Mouse (Mus musculus): ENCODE data around the gene Ddx39. TPM values are rescaled to one million over a fixed set of nuclear protein-coding genes. Genes with fewer than 3 reads are reported as not detected.

The Ddx39 gene
- polyA plus RNA-seq, 1 experiment from 2014 or later: 215 TPM

- Histone ChIP-seq H3K4me2 (replicated peaks) (no peak overlapping the region), H3K27ac (no peak overlapping the region), H3K9ac (no peak overlapping the region), H3K9me3 (no peaks in the 10 kb centered on the region), H3K27me3 (replicated peaks) (no peaks in the 10 kb centered on the region), H3K36me3 (no peaks in the 10 kb centered on the region), H3K4me3 (replicated peaks) (no peak overlapping the region), H3K4me1 (replicated peaks) (no peaks in the 10 kb centered on the region)
- WGBS: 64% methylated on average over 5 of the region's 5 CpGs
- no peak for ATAC-seq
These were observed 8.6 kb upstream of the Ddx39 start for GRCm38 (mm10) chr8:83706411-83706810.

- Histone ChIP-seq H3K9me3 (no peaks in the 10 kb centered on the region), H3K9ac (no peak overlapping the region), H3K27me3 (replicated peaks) (no peaks in the 10 kb centered on the region), H3K27ac (no peak overlapping the region), H3K4me1 (replicated peaks) (no peaks in the 10 kb centered on the region), H3K4me3 (replicated peaks) (no peak overlapping the region), H3K4me2 (replicated peaks) (no peak overlapping the region), H3K36me3 (no peaks in the 10 kb centered on the region)
- no peak for ATAC-seq
- 65% methylated on average over 8 of the region's 8 CpGs for WGBS
These were observed 7.4 kb upstream of the Ddx39 start for GRCm38 (mm10) chr8:83707554-83707953.

- no peaks in the 10 kb centered on the region for H3K9me3 ChIP-seq
- peaks cover 10% of the 10 kb centered on the region for H3K4me1 ChIP-seq (replicated peaks)
- no peak overlapping the region for H3K27ac ChIP-seq
- 0 out of 2 replicates have a peak overlapping the region, but pooled peaks have one; percentile 26 for H3K9ac ChIP-seq
- peak; percentile 22; the same call in 1 of the 2 replicates for ATAC-seq
- H3K27me3 ChIP-seq (replicated peaks): no peaks in the 10 kb centered on the region
- peaks cover 3% of the 10 kb centered on the region for H3K36me3 ChIP-seq
- peak overlapping the region; percentile 96 for H3K4me3 ChIP-seq (replicated peaks)
- 18% methylated on average over 8 of the region's 8 CpGs for WGBS
- H3K4me2 ChIP-seq (replicated peaks): peak overlapping the region; percentile 59
These were observed 324 bp upstream of the Ddx39 start for GRCm38 (mm10) chr8:83714676-83715030.

- Histone ChIP-seq H3K27me3 (replicated peaks) (no peaks in the 10 kb centered on the region), H3K4me2 (replicated peaks) (peak overlapping the region; percentile 63), H3K36me3 (peaks cover 14% of the 10 kb centered on the region), H3K9me3 (no peaks in the 10 kb centered on the region), H3K9ac (peak overlapping the region; percentile 90), H3K4me3 (replicated peaks) (peak overlapping the region; percentile 96), H3K4me1 (replicated peaks) (peaks cover 10% of the 10 kb centered on the region), H3K27ac (peak overlapping the region; percentile 94)
- no peak for ATAC-seq
- under 1% methylated on average over 17 of the region's 17 CpGs for WGBS
These were observed 794 bp downstream of the Ddx39 start for GRCm38 (mm10) chr8:83715771-83716170.

- Histone ChIP-seq H3K27ac (no peak overlapping the region), H3K9ac (0 out of 2 replicates have a peak overlapping the region, but pooled peaks have one; percentile 15), H3K27me3 (replicated peaks) (no peaks in the 10 kb centered on the region), H3K36me3 (peaks cover 22% of the 10 kb centered on the region), H3K4me3 (replicated peaks) (peak overlapping the region; percentile 96), H3K4me1 (replicated peaks) (peaks cover 10% of the 10 kb centered on the region), H3K9me3 (no peaks in the 10 kb centered on the region), H3K4me2 (replicated peaks) (peak overlapping the region; percentile 63)
- 66% methylated on average over 2 of the region's 2 CpGs for WGBS
- ATAC-seq: no peak
These were observed 1.6 kb downstream of the Ddx39 start for GRCm38 (mm10) chr8:83716563-83716962.

- Histone ChIP-seq H3K4me1 (replicated peaks) (peaks cover 10% of the 10 kb centered on the region), H3K9me3 (no peaks in the 10 kb centered on the region), H3K4me3 (replicated peaks) (no peak overlapping the region), H3K4me2 (replicated peaks) (no peak overlapping the region), H3K27me3 (replicated peaks) (no peaks in the 10 kb centered on the region), H3K9ac (no peak overlapping the region), H3K27ac (no peak overlapping the region), H3K36me3 (peaks cover 46% of the 10 kb centered on the region)
- no peak for ATAC-seq
- WGBS: 81% methylated on average over 2 of the region's 2 CpGs
These were observed 4.1 kb downstream of the Ddx39 start for GRCm38 (mm10) chr8:83719048-83719447.

- Histone ChIP-seq H3K36me3 (peaks cover 52% of the 10 kb centered on the region), H3K9me3 (no peaks in the 10 kb centered on the region), H3K9ac (no peak overlapping the region), H3K4me3 (replicated peaks) (no peak overlapping the region), H3K4me1 (replicated peaks) (peaks cover 13% of the 10 kb centered on the region), H3K27ac (no peak overlapping the region), H3K4me2 (replicated peaks) (no peak overlapping the region), H3K27me3 (replicated peaks) (no peaks in the 10 kb centered on the region)
- 79% methylated on average over 2 of the region's 2 CpGs for WGBS
- ATAC-seq: no peak
These were observed 4.7 kb downstream of the Ddx39 start for GRCm38 (mm10) chr8:83719693-83720092.

- no peak for ATAC-seq
- H3K9ac ChIP-seq: no peak overlapping the region
- H3K4me2 ChIP-seq (replicated peaks): no peak overlapping the region
- H3K27ac ChIP-seq: no peak overlapping the region
- H3K27me3 ChIP-seq (replicated peaks): no peaks in the 10 kb centered on the region
- H3K4me1 ChIP-seq (replicated peaks): peaks cover 11% of the 10 kb centered on the region
- H3K36me3 ChIP-seq: peaks cover 65% of the 10 kb centered on the region
- WGBS: 87% methylated on average over 25 of the region's 25 CpGs
- no peaks in the 10 kb centered on the region for H3K9me3 ChIP-seq
- H3K4me3 ChIP-seq (replicated peaks): no peak overlapping the region
These were observed 6.5 kb downstream of the Ddx39 start for GRCm38 (mm10) chr8:83721405-83722025.

GRCm38 (mm10) chr8:83722631-83723030, 7.7 kb downstream of the Ddx39 start:
- no peak overlapping the region for H3K4me2 ChIP-seq (replicated peaks)
- no peak for ATAC-seq
- 88% methylated on average over 12 of the region's 12 CpGs for WGBS
- peaks cover 3% of the 10 kb centered on the region; the same call in 1 of the 2 replicates for H3K4me1 ChIP-seq (replicated peaks)
- no peak overlapping the region for H3K4me3 ChIP-seq (replicated peaks)
- no peak overlapping the region for H3K9ac ChIP-seq
- H3K36me3 ChIP-seq: peaks cover 65% of the 10 kb centered on the region
- H3K9me3 ChIP-seq: no peaks in the 10 kb centered on the region
- H3K27ac ChIP-seq: no peak overlapping the region
- no peaks in the 10 kb centered on the region for H3K27me3 ChIP-seq (replicated peaks)

GRCm38 (mm10) chr8:83723447-83724083, 8.6 kb downstream of the Ddx39 start:
- H3K9ac ChIP-seq: no peak overlapping the region
- no peak for ATAC-seq
- H3K4me2 ChIP-seq (replicated peaks): no peak overlapping the region
- H3K27ac ChIP-seq: no peak overlapping the region
- 0 out of 2 replicates have a peak, but pooled peaks cover 3% of the 10 kb centered on the region for H3K4me1 ChIP-seq (replicated peaks)
- no peaks in the 10 kb centered on the region for H3K9me3 ChIP-seq
- WGBS: 85% methylated on average over 11 of the region's 11 CpGs
- no peaks in the 10 kb centered on the region for H3K27me3 ChIP-seq (replicated peaks)
- no peak overlapping the region for H3K4me3 ChIP-seq (replicated peaks)
- H3K36me3 ChIP-seq: peaks cover 65% of the 10 kb centered on the region

GRCm38 (mm10) chr8:83724697-83725482, 9.9 kb downstream of the Ddx39 start:
- H3K9ac ChIP-seq: no peak overlapping the region
- ATAC-seq: peak; percentile 86
- no peak overlapping the region for H3K4me2 ChIP-seq (replicated peaks)
- H3K4me1 ChIP-seq (replicated peaks): 0 out of 2 replicates have a peak, but pooled peaks cover 3% of the 10 kb centered on the region
- H3K36me3 ChIP-seq: peaks cover 59% of the 10 kb centered on the region
- 44% methylated on average over 15 of the region's 15 CpGs for WGBS
- no peak overlapping the region for H3K4me3 ChIP-seq (replicated peaks)
- H3K9me3 ChIP-seq: no peaks in the 10 kb centered on the region
- H3K27me3 ChIP-seq (replicated peaks): no peaks in the 10 kb centered on the region
- no peak overlapping the region for H3K27ac ChIP-seq

- Histone ChIP-seq H3K36me3 (peaks cover 52% of the 10 kb centered on the region), H3K4me1 (replicated peaks) (0 out of 2 replicates have a peak, but pooled peaks cover 3% of the 10 kb centered on the region), H3K27ac (no peak overlapping the region), H3K4me2 (replicated peaks) (no peak overlapping the region), H3K4me3 (replicated peaks) (no peak overlapping the region), H3K9ac (no peak overlapping the region), H3K9me3 (no peaks in the 10 kb centered on the region), H3K27me3 (replicated peaks) (no peaks in the 10 kb centered on the region)
- WGBS: 91% methylated on average over 8 of the region's 8 CpGs
- ATAC-seq: no peak
These were observed 10.6 kb downstream of the Ddx39 start for GRCm38 (mm10) chr8:83725521-83726102.

All from intestine, embryonic 15.5 days (tissue).